ENCODE assay signal across 20 mouse cellular contexts in the genomic region with DNA sequence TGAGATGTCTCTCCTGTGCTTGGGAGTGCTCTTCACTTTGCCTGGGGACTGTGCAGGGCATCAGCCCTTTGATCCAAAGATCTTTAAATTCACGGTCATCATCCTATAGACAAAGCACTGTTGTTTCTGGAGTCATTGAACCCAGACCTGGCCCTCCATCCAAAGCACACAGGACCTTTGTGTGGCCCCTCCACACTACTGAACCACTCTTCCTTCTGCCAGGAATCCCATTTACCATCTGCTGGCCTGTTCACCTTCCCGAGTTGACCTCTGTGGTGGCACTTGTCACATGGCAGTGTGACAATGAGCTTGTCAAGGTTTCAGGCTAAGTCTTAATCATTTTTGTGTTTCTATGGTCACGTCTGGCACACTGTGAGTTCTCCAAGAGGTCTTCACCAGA.
DNase-seq lines count a peak whose midpoint lies in the region; ATAC-seq lines count a peak whose summit lies in the region.
"Had no signal": no experiment of that assay in that cellular context is flagged by ENCODE, and none has a peak within 500 bp of the region (broad histone marks: within the 10 kb centered on the region; RNA-seq: fewer than 3 reads in every experiment).

No protein-coding gene starts in this region.

- DNase-seq in embryo, embryonic 10 days (ENCODE audit: low spot score): peak; percentile 52
- no peak for DNase-seq in embryo, embryonic 11 days
- no peak for DNase-seq in midbrain, embryonic 11.5 days (ENCODE audit: low spot score, missing footprints)
- DNase-seq in lung, postnatal 36 days: no peak
- no peak for DNase-seq in T-cell, adult 2 months (ENCODE audit: low spot score)
- DNase-seq: adrenal gland, postnatal 14 days; cerebellum, adult 18-20 months; cerebellum, adult 9-11 months; gastrocnemius, adult 2 months; gastrocnemius, postnatal 25 days had no signal

- peak; percentile 42; the same call in 1 of the 2 replicates for ATAC-seq in midbrain, embryonic 11.5 days (ENCODE audit: low FRiP score)
- no peak for ATAC-seq in midbrain, embryonic 16.5 days
- no peak for ATAC-seq in neural tube, embryonic 13.5 days (ENCODE audit: low read depth)
- no peak for ATAC-seq in neural tube, embryonic 15.5 days (ENCODE audit: low FRiP score)
- ATAC-seq: activated CD4-positive, CD25-positive, alpha-beta regulatory T cell, adult 4 months; forebrain, embryonic 14.5 days had no signal

- no peak overlapping the region for H3K27ac ChIP-seq in midbrain, embryonic 11.5 days (ENCODE audit: low read depth, low read length)
- H3K27ac ChIP-seq in midbrain, embryonic 16.5 days (ENCODE audit: low read length): no peak overlapping the region
- peak overlapping the region; percentile 28 for H3K27ac ChIP-seq in neural tube, embryonic 13.5 days (replicated peaks)
- no peak overlapping the region for H3K27ac ChIP-seq in neural tube, embryonic 15.5 days (replicated peaks)
- H3K27ac ChIP-seq: embryonic facial prominence, embryonic 15.5 days; forebrain, embryonic 10.5 days; gastrocnemius, adult 2 months; hindbrain, embryonic 15.5 days had no signal

- no peaks in the 10 kb centered on the region for H3K9me3 ChIP-seq in midbrain, embryonic 11.5 days (ENCODE audit: control insufficient read depth, low read length)
- H3K9me3 ChIP-seq in midbrain, embryonic 16.5 days (replicated peaks; ENCODE audit: control insufficient read depth, low read length, poor library complexity, severe bottlenecking): no peaks in the 10 kb centered on the region
- no peaks in the 10 kb centered on the region for H3K9me3 ChIP-seq in neural tube, embryonic 13.5 days
- no peaks in the 10 kb centered on the region for H3K9me3 ChIP-seq in neural tube, embryonic 15.5 days (replicated peaks)
- H3K9me3 ChIP-seq: embryonic facial prominence, embryonic 15.5 days; forebrain, embryonic 10.5 days; heart, embryonic 12.5 days; hindbrain, embryonic 15.5 days had no signal

- no peak overlapping the region for H3K4me3 ChIP-seq in midbrain, embryonic 11.5 days (ENCODE audit: low read depth, low read length)
- H3K4me3 ChIP-seq in midbrain, embryonic 16.5 days (ENCODE audit: low read depth, low read length): no peak overlapping the region
- no peak overlapping the region for H3K4me3 ChIP-seq in neural tube, embryonic 13.5 days
- no peak overlapping the region for H3K4me3 ChIP-seq in neural tube, embryonic 15.5 days (replicated peaks)
- H3K4me3 ChIP-seq: embryonic facial prominence, embryonic 15.5 days; erythroblast, embryonic 14.5 days; forebrain, embryonic 10.5 days; gastrocnemius, adult 2 months; heart, embryonic 12.5 days; hindbrain, embryonic 15.5 days had no signal

- no peak overlapping the region for H3K9ac ChIP-seq in midbrain, embryonic 11.5 days (ENCODE audit: low read length)
- H3K9ac ChIP-seq in midbrain, embryonic 16.5 days (ENCODE audit: low read depth, low read length): no peak overlapping the region
- H3K9ac ChIP-seq in neural tube, embryonic 13.5 days: no peak overlapping the region
- no peak overlapping the region for H3K9ac ChIP-seq in neural tube, embryonic 15.5 days (replicated peaks)
- H3K9ac ChIP-seq: embryonic facial prominence, embryonic 15.5 days; heart, embryonic 12.5 days; hindbrain, embryonic 15.5 days had no signal

- no peak overlapping the region for H3K4me2 ChIP-seq in midbrain, embryonic 11.5 days
- H3K4me2 ChIP-seq in midbrain, embryonic 16.5 days (ENCODE audit: low read length): no peak overlapping the region
- H3K4me2 ChIP-seq in neural tube, embryonic 13.5 days: no peak overlapping the region
- no peak overlapping the region for H3K4me2 ChIP-seq in neural tube, embryonic 15.5 days
- H3K4me2 ChIP-seq: embryonic facial prominence, embryonic 15.5 days; heart, embryonic 12.5 days; hindbrain, embryonic 15.5 days had no signal

- H3K4me1 ChIP-seq in midbrain, embryonic 11.5 days (ENCODE audit: control insufficient read depth, insufficient read depth, low read length): peaks cover 30% of the 10 kb centered on the region
- H3K4me1 ChIP-seq in midbrain, embryonic 16.5 days (ENCODE audit: control insufficient read depth, insufficient read depth, low read length): peaks cover 10% of the 10 kb centered on the region
- peaks cover 80% of the 10 kb centered on the region for H3K4me1 ChIP-seq in neural tube, embryonic 13.5 days (replicated peaks)
- peaks cover 18% of the 10 kb centered on the region for H3K4me1 ChIP-seq in neural tube, embryonic 15.5 days
- H3K4me1 ChIP-seq: embryonic facial prominence, embryonic 15.5 days; heart, embryonic 12.5 days had no signal

- 27% methylated on average over 3 of the region's 3 CpGs for WGBS in midbrain, embryonic 11.5 days
- 47% methylated on average over 3 of the region's 3 CpGs for WGBS in midbrain, embryonic 16.5 days
- 26% methylated on average over 3 of the region's 3 CpGs for WGBS in neural tube, embryonic 13.5 days
- 38% methylated on average over 3 of the region's 3 CpGs for WGBS in neural tube, embryonic 15.5 days

- no peaks in the 10 kb centered on the region; the same call in 1 of the 2 replicates for H3K27me3 ChIP-seq in midbrain, embryonic 11.5 days (ENCODE audit: control insufficient read depth, insufficient read depth, low read length)
- H3K27me3 ChIP-seq in midbrain, embryonic 16.5 days (ENCODE audit: control insufficient read depth, insufficient read depth, low read depth, low read length): no peaks in the 10 kb centered on the region
- H3K27me3 ChIP-seq in neural tube, embryonic 13.5 days: no peaks in the 10 kb centered on the region
- no peaks in the 10 kb centered on the region for H3K27me3 ChIP-seq in neural tube, embryonic 15.5 days (replicated peaks)
- H3K27me3 ChIP-seq: heart, embryonic 12.5 days; hindbrain, embryonic 15.5 days had no signal

- H3K36me3 ChIP-seq in midbrain, embryonic 11.5 days (ENCODE audit: control insufficient read depth, insufficient read depth, low read length): no peaks in the 10 kb centered on the region
- H3K36me3 ChIP-seq in midbrain, embryonic 16.5 days (ENCODE audit: control insufficient read depth, insufficient read depth, low read length): no peaks in the 10 kb centered on the region
- no peaks in the 10 kb centered on the region for H3K36me3 ChIP-seq in neural tube, embryonic 13.5 days
- H3K36me3 ChIP-seq in neural tube, embryonic 15.5 days: no peaks in the 10 kb centered on the region
- H3K36me3 ChIP-seq: embryonic facial prominence, embryonic 15.5 days; forebrain, embryonic 10.5 days; heart, embryonic 12.5 days; hindbrain, embryonic 15.5 days had no signal
